Mouse (Mus musculus) thymus, adult 2 months (tissue): Measurements from ENCODE around the gene Gm12845.

Experiments
- CTCF ChIP-seq: fragments of 200-500 bp; IDR thresholded peaks from 2 replicates; pipeline ENCODE4 v1.5.1; 2012; ENCODE audit warnings: mild to moderate bottlenecking, control low read depth, low read length, moderate library complexity, borderline replicate concordance; ENCODE audit not compliant: control insufficient read depth, poor library complexity, insufficient read depth; ENCODE audit errors: extremely low read depth
- POLR2A ChIP-seq: fragments of 200-500 bp; IDR thresholded peaks from 2 replicates; pipeline ENCODE4 v1.6.1; 2012; ENCODE audit warnings: mild to moderate bottlenecking, low read length, control low read depth, moderate library complexity; ENCODE audit not compliant: control insufficient read depth, poor library complexity, insufficient read depth; ENCODE audit errors: extremely low read depth

- TF ChIP-seq POLR2A (no peak), CTCF (no peak)
Observed at GRCm38 (mm10) chr4:117772960-117773359, 48.7 kb downstream of the Gm12845 start.
